Mouse (Mus musculus) T-helper 1 cell (primary cell): ENCODE measurements around the gene Alg5.
"Not testable (repeated sequence)": the region's sequence is repeated elsewhere in the genome, so short reads cannot be mapped to it uniquely, and the experiment has no call there.

Source experiments
- in situ Hi-C: fragments of 300-600 bp; cut with MboI, MseI; formaldehyde crosslinking; loops from one replicate; pipeline ENCODE4 v1.15.1; 2025; ENCODE audit warnings: high pct_unique_total_duplicates

The Alg5 gene

GRCm38 (mm10) chr3:54736101-54736927 is 975 bp downstream of the Alg5 start:
- in situ Hi-C loops, result loop anchor here (25.0 kb wide), 1 partner anchor 874 kb away; the partner anchor contains the start of gene Ufm1

DNA sequence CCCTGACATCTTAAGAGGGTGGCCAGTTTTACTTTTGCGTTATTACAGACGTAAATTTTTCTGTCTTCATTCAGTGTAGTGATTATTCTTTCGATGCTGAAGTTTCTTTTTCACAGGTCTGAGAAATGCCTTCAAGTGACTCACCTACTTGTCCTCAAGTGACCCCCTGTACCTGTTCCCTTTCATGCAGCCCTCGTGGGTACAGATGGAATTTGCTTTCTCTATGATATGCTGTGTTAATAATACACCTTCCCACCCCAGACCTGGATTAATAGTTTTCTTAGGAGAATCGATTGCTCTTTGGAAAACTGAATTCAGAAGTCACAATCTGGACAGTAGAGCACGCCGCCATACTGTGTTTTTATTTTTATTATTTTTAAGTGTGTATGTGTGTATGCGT is 2.0 kb downstream of the Alg5 start:
- in situ Hi-C loops, result loop anchor here (25.0 kb wide), 1 partner anchor 875 kb away; the partner anchor contains the start of gene Ufm1

GRCm38 (mm10) chr3:54741965-54742364 is 6.6 kb downstream of the Alg5 start:
- in situ Hi-C loops, result loop anchor here (25.0 kb wide), 1 partner anchor 880 kb away; the partner anchor contains the start of gene Ufm1

GRCm38 (mm10) chr3:54745799-54746198 is 10.5 kb downstream of the Alg5 start:
- in situ Hi-C loops, result loop anchor here (25.0 kb wide), 1 partner anchor 883 kb away; the partner anchor contains the start of gene Ufm1

DNA sequence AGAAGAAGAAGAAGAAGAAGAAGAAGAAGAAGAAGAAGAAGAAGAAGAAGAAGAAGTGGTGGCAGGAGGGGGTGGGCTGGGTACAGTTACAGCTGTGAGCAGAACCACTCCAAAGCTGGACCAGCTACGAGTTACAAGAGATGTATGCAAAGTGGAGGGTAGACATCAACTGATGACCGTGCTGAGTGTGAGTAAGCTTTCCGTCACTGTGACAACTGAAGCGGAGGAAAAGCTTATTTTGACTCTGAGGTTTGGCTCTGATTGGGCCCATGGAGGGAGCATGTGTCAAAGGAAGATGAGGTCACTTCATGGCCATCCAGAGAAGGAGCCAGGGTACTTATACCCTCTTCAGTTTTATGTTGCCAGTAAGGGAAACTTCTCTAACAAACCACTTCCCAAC is 18.1 kb downstream of the Alg5 start:
- in situ Hi-C loops, result no loop called here

- in situ Hi-C loops, result no loop called here
Observed at GRCm38 (mm10) chr3:54755145-54756041, 20.1 kb downstream of the Alg5 start, which contains the start of gene Smad9. Gene Smad9, plus strand, starts transcription at chr3:54755582.

GRCm38 (mm10) chr3:54756058-54756457 is 20.7 kb downstream of the Alg5 start:
- in situ Hi-C loops, result no loop called here

DNA sequence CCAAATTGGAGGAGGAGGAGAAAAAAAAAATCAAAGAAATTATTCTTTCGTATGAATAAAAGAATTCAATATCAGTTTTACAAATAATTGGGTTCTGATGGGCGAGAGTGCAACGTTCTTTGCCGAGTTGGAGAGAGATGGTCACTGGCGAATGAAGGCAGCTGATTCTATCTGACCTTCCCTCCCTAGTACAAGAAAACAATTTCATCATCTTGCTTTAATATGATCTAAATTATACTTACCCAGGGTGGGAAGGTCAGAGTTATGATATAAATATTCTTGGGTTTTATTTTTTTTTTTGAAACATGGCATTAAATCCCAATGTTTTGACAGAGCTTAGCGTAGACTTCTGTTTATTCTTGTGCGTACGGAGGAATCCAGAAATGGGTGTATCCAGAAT is 22.1 kb downstream of the Alg5 start:
- in situ Hi-C loops, result no loop called here

DNA sequence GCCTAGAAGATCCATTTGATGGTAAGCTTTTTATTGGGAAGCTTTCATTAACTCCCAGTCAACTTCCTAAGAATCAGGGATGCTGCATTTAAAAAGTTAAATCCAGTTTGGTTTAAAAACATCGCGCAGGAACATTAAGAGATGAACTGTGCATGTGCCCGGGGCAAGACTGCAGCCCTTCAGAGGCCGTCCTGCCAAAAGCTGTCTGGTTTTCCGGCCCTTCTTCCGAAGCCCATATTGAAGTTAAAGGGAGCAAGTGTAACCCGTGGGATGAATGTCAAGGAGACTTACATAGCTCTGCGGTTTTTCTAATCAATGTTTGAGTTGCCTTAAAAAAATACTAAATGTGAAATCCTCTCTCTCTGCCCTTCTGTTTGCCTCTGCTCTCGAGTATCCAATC is 23.9 kb downstream of the Alg5 start:
- in situ Hi-C loops, result no loop called here

GRCm38 (mm10) chr3:54760321-54761115 is 25.2 kb downstream of the Alg5 start:
- in situ Hi-C loops, result no loop called here

DNA sequence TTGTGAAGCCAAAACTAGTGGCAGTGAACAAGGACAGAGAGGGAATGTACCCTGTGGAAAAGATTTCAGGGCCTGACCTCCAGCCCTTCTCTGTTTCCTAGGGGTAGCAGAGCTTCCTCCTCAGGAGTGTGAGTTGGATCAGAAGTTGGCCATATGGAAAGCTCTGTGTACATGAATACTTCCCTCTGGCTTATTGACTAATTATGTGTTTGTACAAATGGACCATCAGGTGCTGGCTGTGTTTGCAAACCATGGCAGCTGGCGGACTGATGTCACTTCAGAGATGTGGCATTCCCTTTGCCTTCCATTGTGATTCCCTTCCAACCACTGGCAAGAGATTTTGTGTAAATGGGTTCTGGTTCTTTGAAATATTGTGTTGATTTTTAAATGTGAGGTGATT is 25.9 kb downstream of the Alg5 start:
- in situ Hi-C loops, result no loop called here

DNA sequence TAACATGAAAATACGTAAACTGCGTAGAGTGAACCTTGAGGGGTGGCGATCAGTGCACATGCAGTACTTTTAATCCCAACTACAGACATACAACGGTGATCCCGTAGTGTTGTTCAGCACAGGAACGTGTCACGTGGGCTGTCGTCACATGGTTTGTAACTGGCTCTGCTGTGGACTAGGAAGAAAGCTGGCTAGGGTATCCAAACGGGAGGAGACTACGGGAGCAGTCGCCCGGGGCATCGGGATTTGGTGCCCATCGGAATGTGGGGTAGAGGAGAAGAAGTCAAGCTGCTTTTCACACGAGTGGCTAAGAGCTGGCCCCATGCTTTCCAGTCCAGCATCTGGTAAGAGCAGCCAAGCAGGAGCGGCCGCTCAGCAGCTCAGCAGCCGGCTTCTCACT is 29.1 kb downstream of the Alg5 start:
- in situ Hi-C loops, result no loop called here

GRCm38 (mm10) chr3:54765521-54765920 is 30.2 kb downstream of the Alg5 start:
- in situ Hi-C loops, result not testable (repeated sequence)

DNA sequence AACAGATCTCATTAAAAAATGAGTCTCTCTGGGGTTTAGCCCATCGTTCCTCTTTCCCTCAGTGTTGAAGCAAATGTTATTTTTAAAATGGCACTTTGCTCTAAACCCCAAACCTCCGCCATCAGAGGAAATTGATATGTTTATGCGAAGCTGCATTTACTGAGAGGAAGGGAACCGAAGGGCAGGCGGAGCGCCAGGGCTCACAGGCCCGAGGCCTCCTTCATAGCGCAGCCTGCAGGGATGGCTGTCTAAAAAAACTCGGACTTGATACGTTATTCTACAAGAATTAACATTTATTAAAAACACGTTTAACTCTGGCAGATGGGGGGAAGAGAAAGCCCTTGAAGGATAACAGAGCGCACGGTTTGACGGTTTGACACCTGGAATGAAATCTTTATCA is 30.7 kb downstream of the Alg5 start:
- in situ Hi-C loops, result no loop called here

GRCm38 (mm10) chr3:54766811-54767210 is 31.5 kb downstream of the Alg5 start:
- in situ Hi-C loops, result no loop called here

GRCm38 (mm10) chr3:54768592-54768991 is 33.3 kb downstream of the Alg5 start:
- in situ Hi-C loops, result no loop called here

DNA sequence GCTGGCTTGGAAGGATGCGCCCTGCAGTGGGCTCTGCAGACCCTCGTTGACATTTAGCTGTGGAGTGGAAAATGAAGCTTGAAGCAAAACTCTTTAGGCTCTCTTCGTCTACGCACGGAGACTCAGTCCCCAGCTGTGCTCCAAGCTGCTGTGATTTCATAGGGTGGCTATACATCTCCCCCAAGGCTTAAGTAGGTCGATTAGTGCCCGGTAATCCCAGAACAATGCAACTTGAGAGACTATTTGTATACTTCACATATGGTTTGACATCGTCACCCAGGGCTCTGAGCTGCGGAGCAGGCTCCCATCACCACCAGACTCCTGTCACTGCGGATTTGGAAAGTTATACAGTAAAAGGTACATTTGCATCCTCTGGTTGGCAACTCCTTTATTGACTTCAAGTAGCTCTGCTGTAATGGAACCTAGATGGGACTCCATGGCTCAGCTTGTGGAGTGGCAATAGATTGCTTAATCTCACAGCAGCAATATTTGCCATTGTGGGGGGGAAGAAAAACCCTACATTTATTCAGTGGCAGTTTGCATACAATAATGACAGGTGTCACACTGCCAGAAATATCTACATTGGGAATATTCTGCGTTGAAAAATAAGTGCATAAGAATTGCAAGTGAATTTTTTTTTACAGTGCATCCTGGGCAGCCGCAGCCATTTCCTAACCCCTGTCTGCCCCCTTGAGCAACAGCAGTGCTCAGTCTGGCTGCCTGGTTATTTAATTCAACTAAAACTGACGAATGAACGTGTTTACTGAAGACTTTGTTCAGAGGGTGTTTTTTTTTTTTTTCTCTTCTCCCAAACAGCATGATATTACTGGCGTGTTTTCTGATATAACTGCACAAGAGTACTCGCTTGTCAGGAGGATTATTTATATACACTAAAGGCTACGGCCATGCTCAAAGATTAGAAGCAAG is 34.3 kb downstream of the Alg5 start:
- in situ Hi-C loops, result no loop called here

GRCm38 (mm10) chr3:54773613-54774012 is 38.3 kb downstream of the Alg5 start:
- in situ Hi-C loops, result no loop called here

- in situ Hi-C loops, result no loop called here
Observed at GRCm38 (mm10) chr3:54775989-54776631, 40.8 kb downstream of the Alg5 start.

- in situ Hi-C loops, result no loop called here
Observed at GRCm38 (mm10) chr3:54790601-54791000, 55.3 kb downstream of the Alg5 start.
